Mouse (Mus musculus): Measurements from ENCODE around the gene Acoxl. TPM values are rescaled to one million over a fixed set of nuclear protein-coding genes. Genes with fewer than 3 reads are reported as not detected.

Acoxl gene
- polyA plus RNA-seq, 1 experiment from 2014 or later = 0.06 TPM

GRCm38 (mm10) chr2:127846008-127846407, 7.3 kb downstream of the Acoxl start:
- H3K27ac ChIP-seq = no peak overlapping the region
- peaks cover 17% of the 10 kb centered on the region for H3K27me3 ChIP-seq
- no peaks in the 10 kb centered on the region for H3K9me3 ChIP-seq
- no peaks in the 10 kb centered on the region for H3K36me3 ChIP-seq
- H3K9ac ChIP-seq = no peak overlapping the region
- no peak overlapping the region for H3K4me2 ChIP-seq (replicated peaks)
- no peak for ATAC-seq (ENCODE audit: low FRiP score, low read depth)
- no peak overlapping the region for H3K4me3 ChIP-seq
- no peaks in the 10 kb centered on the region for H3K4me1 ChIP-seq

GRCm38 (mm10) chr2:127846571-127846970, 7.9 kb downstream of the Acoxl start:
- Histone ChIP-seq H3K36me3 (no peaks in the 10 kb centered on the region), H3K4me2 (replicated peaks) (no peak overlapping the region), H3K9ac (no peak overlapping the region), H3K27ac (no peak overlapping the region), H3K4me1 (no peaks in the 10 kb centered on the region), H3K27me3 (peaks cover 12% of the 10 kb centered on the region), H3K9me3 (no peaks in the 10 kb centered on the region), H3K4me3 (no peak overlapping the region)
- ATAC-seq (ENCODE audit: low FRiP score, low read depth) = no peak
- 29% methylated on average over 1 of the region's 1 CpGs for WGBS

- Histone ChIP-seq H3K4me2 (replicated peaks) (no peak overlapping the region), H3K27ac (no peak overlapping the region), H3K9me3 (no peaks in the 10 kb centered on the region), H3K4me3 (no peak overlapping the region), H3K9ac (no peak overlapping the region), H3K36me3 (no peaks in the 10 kb centered on the region), H3K27me3 (peaks cover 3% of the 10 kb centered on the region; the same call in 1 of the 2 replicates), H3K4me1 (no peaks in the 10 kb centered on the region)
- WGBS = 75% methylated on average over 2 of the region's 2 CpGs
- ATAC-seq (ENCODE audit: low FRiP score, low read depth) = no peak
Measured at GRCm38 (mm10) chr2:127850371-127850770, 11.7 kb downstream of the Acoxl start.

GRCm38 (mm10) chr2:127854332-127854991, 15.8 kb downstream of the Acoxl start:
- 55% methylated on average over 4 of the region's 4 CpGs for WGBS
- no peak overlapping the region for H3K27ac ChIP-seq
- H3K9me3 ChIP-seq = no peaks in the 10 kb centered on the region
- no peak overlapping the region for H3K9ac ChIP-seq
- no peak overlapping the region for H3K4me3 ChIP-seq
- H3K27me3 ChIP-seq = no peaks in the 10 kb centered on the region
- no peaks in the 10 kb centered on the region for H3K4me1 ChIP-seq
- H3K36me3 ChIP-seq = no peaks in the 10 kb centered on the region
- H3K4me2 ChIP-seq (replicated peaks) = no peak overlapping the region
- ATAC-seq (ENCODE audit: low FRiP score, low read depth) = no peak

- H3K4me2 ChIP-seq (replicated peaks) = no peak overlapping the region
- H3K4me3 ChIP-seq = no peak overlapping the region
- no peak overlapping the region for H3K9ac ChIP-seq
- H3K9me3 ChIP-seq = no peaks in the 10 kb centered on the region
- 33% methylated on average over 4 of the region's 4 CpGs for WGBS
- no peak overlapping the region for H3K27ac ChIP-seq
- H3K36me3 ChIP-seq = no peaks in the 10 kb centered on the region
- peaks cover 4% of the 10 kb centered on the region; the same call in 1 of the 2 replicates for H3K4me1 ChIP-seq
- ATAC-seq (ENCODE audit: low FRiP score, low read depth) = no peak
- no peaks in the 10 kb centered on the region for H3K27me3 ChIP-seq
Measured at GRCm38 (mm10) chr2:127864381-127864780, 25.7 kb downstream of the Acoxl start.

GRCm38 (mm10) chr2:127881063-127881462, 42.4 kb downstream of the Acoxl start:
- H3K27me3 ChIP-seq = peaks cover 3% of the 10 kb centered on the region; the same call in 1 of the 2 replicates
- no peaks in the 10 kb centered on the region for H3K9me3 ChIP-seq
- H3K9ac ChIP-seq = no peak overlapping the region
- WGBS = 48% methylated on average over 5 of the region's 5 CpGs
- ATAC-seq (ENCODE audit: low FRiP score, low read depth) = no peak
- H3K27ac ChIP-seq = no peak overlapping the region
- no peak overlapping the region for H3K4me2 ChIP-seq (replicated peaks)
- no peak overlapping the region for H3K4me3 ChIP-seq
- H3K4me1 ChIP-seq = 0 out of 2 replicates have a peak, but pooled peaks cover 7% of the 10 kb centered on the region
- no peaks in the 10 kb centered on the region for H3K36me3 ChIP-seq

- Histone ChIP-seq H3K27ac (no peak overlapping the region), H3K4me3 (no peak overlapping the region), H3K36me3 (no peaks in the 10 kb centered on the region), H3K9ac (no peak overlapping the region), H3K9me3 (no peaks in the 10 kb centered on the region), H3K4me2 (replicated peaks) (no peak overlapping the region), H3K27me3 (peaks cover 33% of the 10 kb centered on the region), H3K4me1 (0 out of 2 replicates have a peak, but pooled peaks cover 9% of the 10 kb centered on the region)
- ATAC-seq (ENCODE audit: low FRiP score, low read depth) = peak; percentile 66; the same call in 1 of the 2 replicates
- 6% methylated on average over 6 of the region's 6 CpGs for WGBS
Measured at GRCm38 (mm10) chr2:127889432-127889831, 50.8 kb downstream of the Acoxl start.

- H3K27me3 ChIP-seq = peaks cover 33% of the 10 kb centered on the region
- no peak for ATAC-seq (ENCODE audit: low FRiP score, low read depth)
- no peak overlapping the region for H3K4me2 ChIP-seq (replicated peaks)
- H3K4me3 ChIP-seq = no peak overlapping the region
- H3K9ac ChIP-seq = no peak overlapping the region
- no peaks in the 10 kb centered on the region for H3K36me3 ChIP-seq
- H3K9me3 ChIP-seq = no peaks in the 10 kb centered on the region
- WGBS = 93% methylated on average over 5 of the region's 5 CpGs
- no peak overlapping the region for H3K27ac ChIP-seq
- H3K4me1 ChIP-seq = 0 out of 2 replicates have a peak, but pooled peaks cover 9% of the 10 kb centered on the region
Measured at GRCm38 (mm10) chr2:127889979-127890378, 51.3 kb downstream of the Acoxl start.

GRCm38 (mm10) chr2:127890526-127890925, 51.9 kb downstream of the Acoxl start:
- peaks cover 33% of the 10 kb centered on the region for H3K27me3 ChIP-seq
- H3K4me1 ChIP-seq = 0 out of 2 replicates have a peak, but pooled peaks cover 9% of the 10 kb centered on the region
- ATAC-seq (ENCODE audit: low FRiP score, low read depth) = no peak
- WGBS = 65% methylated on average over 8 of the region's 8 CpGs
- H3K4me2 ChIP-seq (replicated peaks) = no peak overlapping the region
- no peak overlapping the region for H3K27ac ChIP-seq
- H3K4me3 ChIP-seq = no peak overlapping the region
- no peaks in the 10 kb centered on the region for H3K36me3 ChIP-seq
- no peaks in the 10 kb centered on the region for H3K9me3 ChIP-seq
- H3K9ac ChIP-seq = no peak overlapping the region

- ATAC-seq (ENCODE audit: low FRiP score, low read depth) = no peak
- Histone ChIP-seq H3K9ac (no peak overlapping the region), H3K27ac (no peak overlapping the region), H3K36me3 (no peaks in the 10 kb centered on the region), H3K27me3 (peaks cover 30% of the 10 kb centered on the region), H3K4me3 (no peak overlapping the region), H3K4me1 (0 out of 2 replicates have a peak, but pooled peaks cover 9% of the 10 kb centered on the region), H3K9me3 (no peaks in the 10 kb centered on the region), H3K4me2 (replicated peaks) (no peak overlapping the region)
- WGBS = 90% methylated on average over 3 of the region's 3 CpGs
Measured at GRCm38 (mm10) chr2:127891056-127891455, 52.4 kb downstream of the Acoxl start.

GRCm38 (mm10) chr2:127894890-127895289, 56.2 kb downstream of the Acoxl start:
- no peaks in the 10 kb centered on the region for H3K27me3 ChIP-seq
- no peak overlapping the region for H3K4me2 ChIP-seq (replicated peaks)
- H3K4me1 ChIP-seq = 0 out of 2 replicates have a peak, but pooled peaks cover 9% of the 10 kb centered on the region
- ATAC-seq (ENCODE audit: low FRiP score, low read depth) = no peak
- H3K36me3 ChIP-seq = no peaks in the 10 kb centered on the region
- no peak overlapping the region for H3K9ac ChIP-seq
- no peak overlapping the region for H3K4me3 ChIP-seq
- WGBS = 58% methylated on average over 6 of the region's 6 CpGs
- no peaks in the 10 kb centered on the region for H3K9me3 ChIP-seq
- H3K27ac ChIP-seq = no peak overlapping the region

- H3K27ac ChIP-seq = no peak overlapping the region
- no peaks in the 10 kb centered on the region for H3K27me3 ChIP-seq
- H3K36me3 ChIP-seq = no peaks in the 10 kb centered on the region
- 73% methylated on average over 5 of the region's 5 CpGs for WGBS
- H3K4me3 ChIP-seq = no peak overlapping the region
- H3K4me2 ChIP-seq (replicated peaks) = no peak overlapping the region
- no peaks in the 10 kb centered on the region for H3K9me3 ChIP-seq
- H3K4me1 ChIP-seq = no peaks in the 10 kb centered on the region
- H3K9ac ChIP-seq = no peak overlapping the region
- ATAC-seq (ENCODE audit: low FRiP score, low read depth) = no peak
Measured at GRCm38 (mm10) chr2:127897718-127898117, 59.0 kb downstream of the Acoxl start.

GRCm38 (mm10) chr2:127904918-127905317, 66.2 kb downstream of the Acoxl start:
- 79% methylated on average over 10 of the region's 10 CpGs for WGBS

More at GRCm38 (mm10) chr2:127904918-127905317, 66.2 kb downstream of the Acoxl start:
- Histone ChIP-seq H3K36me3 (no peaks in the 10 kb centered on the region), H3K27me3 (peaks cover 22% of the 10 kb centered on the region), H3K9ac (no peak overlapping the region), H3K27ac (no peak overlapping the region), H3K4me2 (replicated peaks) (no peak overlapping the region), H3K9me3 (no peaks in the 10 kb centered on the region), H3K4me1 (peaks cover 40% of the 10 kb centered on the region), H3K4me3 (no peak overlapping the region)
- no peak for ATAC-seq (ENCODE audit: low FRiP score, low read depth)

Measured in limb, embryonic 13.5 days (tissue).